Mouse (Mus musculus): ENCODE data around the gene Slc25a19.

The Slc25a19 gene

DNA sequence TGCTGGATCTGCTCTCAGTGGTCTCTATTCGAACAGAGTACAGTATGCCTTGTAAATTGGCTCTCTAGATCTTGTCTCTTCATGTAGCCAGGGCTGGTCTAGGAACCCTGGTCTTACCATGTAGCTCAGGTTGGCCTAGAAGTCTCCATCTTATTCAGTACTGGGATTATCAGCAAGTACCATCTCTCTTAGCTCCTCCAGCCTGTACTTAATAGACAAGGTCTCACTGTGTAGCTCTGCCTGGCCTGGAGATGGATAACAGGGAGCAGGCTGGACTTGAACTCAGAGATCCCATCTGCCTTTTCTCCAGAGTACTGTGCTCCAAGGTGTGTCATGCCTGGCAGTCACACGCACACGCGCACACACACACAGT lies 13.6 kb upstream of the Slc25a19 start:
- DNase-seq (ENCODE audit: extremely low read depth, insufficient read length, low spot score): no peak

DNA sequence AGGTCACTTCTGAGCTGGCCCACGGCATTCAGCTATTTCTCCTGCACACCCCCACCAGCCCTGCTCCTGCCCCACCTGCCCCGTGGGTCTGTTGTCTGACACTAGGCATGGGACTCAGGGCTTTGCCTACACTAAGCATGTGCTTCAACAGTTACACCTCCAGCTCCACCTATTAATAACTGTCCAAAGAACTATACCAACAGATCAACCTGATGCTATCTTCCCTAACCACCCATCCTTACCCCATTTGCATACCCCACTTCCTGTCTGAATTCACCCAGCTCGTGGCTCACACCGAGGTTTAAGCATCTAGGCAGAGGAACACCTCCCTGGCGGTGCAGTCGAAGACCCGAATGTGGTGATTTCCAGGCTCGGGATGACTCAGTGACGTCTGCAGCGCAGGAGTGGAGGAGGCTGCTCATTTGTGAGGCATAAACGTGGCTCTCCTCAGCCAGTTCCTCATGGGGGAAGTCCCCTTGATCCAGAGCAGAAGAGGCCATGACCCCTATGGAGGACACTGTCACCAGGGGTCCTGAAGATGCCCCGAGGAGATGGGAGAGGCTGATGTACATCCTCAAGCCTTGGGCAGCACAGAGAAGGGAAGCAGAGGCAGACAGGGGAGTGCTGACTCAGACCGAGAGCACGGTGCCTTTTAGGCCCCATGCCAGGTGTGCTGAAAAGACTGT lies 13.0 kb upstream of the Slc25a19 start:
- DNase-seq (ENCODE audit: extremely low read depth, insufficient read length, low spot score): peak; percentile 61

DNA sequence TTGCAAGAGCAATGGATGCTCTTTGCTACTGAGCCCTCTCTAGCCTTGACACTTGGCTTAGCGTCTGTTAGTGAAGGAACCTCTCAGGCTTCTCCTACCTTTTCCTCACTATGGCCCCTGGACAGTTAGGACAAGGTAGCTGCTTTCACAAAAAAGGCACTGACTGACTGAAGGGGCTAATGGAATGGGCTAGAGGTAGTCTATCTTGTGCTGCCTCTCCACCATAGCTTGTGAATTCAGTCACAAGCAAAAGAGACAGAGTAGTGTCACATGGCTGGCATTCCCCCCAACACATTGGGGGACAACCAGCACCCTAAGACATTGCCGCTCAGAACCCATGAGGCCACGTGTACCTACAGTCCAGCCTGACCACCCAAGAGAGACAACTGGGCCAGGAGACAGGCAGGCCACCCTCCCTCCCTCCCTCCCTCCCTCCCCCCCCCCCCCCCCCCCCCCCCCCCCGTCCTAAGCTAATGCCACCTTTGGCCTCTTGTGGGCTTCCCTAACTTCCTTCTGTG lies 12.3 kb upstream of the Slc25a19 start:
- no peak for DNase-seq (ENCODE audit: extremely low read depth, insufficient read length, low spot score)

DNA sequence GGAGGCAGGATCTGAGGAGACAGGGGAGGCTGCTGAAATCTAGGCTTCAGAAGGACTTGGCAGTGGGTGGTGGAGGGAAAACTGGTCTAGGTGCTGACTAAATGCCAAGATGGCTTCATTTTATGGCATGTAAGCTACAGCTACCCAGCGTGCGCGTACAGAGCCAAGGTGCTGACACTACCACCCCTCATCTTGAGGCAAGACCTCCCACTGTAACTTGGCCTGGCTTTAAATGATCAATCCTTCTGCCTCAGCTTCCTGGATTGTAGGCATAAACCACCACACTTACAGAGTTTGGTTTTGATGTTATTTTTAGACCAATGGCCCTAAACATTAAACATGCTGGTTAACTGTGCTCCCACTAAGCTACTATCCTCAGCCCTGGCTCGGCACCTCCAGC lies 11.4 kb upstream of the Slc25a19 start:
- no peak for DNase-seq (ENCODE audit: extremely low read depth, insufficient read length, low spot score)

DNA sequence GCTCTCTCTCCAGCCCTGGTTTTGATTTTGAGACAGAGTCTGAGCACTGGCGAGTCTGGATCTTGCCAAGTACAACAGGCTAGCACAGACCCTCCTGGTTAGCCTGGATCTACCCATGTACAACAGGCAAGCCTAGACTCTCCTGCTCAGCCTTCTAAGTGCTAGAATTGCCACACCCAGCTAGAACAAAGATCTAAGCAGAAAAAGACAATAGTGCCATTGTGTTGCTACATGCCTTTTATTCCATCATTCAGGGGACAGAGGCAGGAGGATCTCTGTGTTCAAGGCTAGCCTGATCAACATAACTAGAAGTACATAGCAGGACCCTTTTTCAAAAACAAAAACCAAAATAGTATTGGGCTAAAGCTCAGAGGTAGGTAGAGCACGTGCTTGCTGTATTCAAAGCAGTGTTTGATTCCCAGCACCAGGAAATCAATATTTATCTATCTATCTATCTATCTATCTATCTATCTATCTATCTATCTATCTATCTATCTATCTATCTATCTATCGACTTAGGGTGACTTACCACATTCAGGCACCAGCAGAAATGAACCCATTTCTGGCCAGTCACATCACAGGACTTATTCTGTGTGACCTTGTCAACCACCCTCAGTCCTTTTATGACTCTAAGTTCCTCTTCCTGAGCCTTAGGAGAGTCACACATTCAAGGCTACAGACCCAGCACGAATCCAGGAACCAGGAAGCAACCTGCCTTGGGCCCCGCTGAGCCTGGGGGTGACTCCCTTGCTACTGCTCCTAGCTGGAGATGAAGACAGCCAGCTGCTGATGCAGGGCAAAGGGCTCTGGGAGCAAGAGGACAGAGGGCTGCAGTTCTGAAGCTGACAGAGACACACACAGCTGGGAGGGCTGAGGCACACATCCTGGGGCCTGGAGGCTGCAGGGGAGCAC lies 10.7 kb upstream of the Slc25a19 start:
- no peak for DNase-seq (ENCODE audit: extremely low read depth, insufficient read length, low spot score)

DNA sequence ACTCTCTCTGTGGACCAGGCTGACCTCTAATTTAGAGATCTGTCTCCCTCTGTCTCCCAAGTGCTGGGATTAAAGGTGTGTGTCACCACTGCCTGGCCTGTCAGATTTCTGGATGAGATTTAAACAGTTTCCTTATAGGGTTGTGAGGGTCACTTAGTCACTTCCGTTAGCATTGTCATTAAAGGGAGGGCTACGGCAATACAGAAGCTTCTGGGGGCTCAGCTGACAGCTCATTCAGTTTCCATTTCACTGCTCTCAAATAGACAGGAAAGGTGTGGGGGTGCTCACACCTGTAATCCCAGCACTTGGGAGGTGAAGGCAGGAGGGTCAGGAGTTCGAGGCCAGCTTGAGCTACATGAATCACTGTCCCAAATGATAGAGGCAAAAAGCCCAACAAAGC lies 8.9 kb upstream of the Slc25a19 start:
- DNase-seq (ENCODE audit: extremely low read depth, insufficient read length, low spot score): no peak

DNA sequence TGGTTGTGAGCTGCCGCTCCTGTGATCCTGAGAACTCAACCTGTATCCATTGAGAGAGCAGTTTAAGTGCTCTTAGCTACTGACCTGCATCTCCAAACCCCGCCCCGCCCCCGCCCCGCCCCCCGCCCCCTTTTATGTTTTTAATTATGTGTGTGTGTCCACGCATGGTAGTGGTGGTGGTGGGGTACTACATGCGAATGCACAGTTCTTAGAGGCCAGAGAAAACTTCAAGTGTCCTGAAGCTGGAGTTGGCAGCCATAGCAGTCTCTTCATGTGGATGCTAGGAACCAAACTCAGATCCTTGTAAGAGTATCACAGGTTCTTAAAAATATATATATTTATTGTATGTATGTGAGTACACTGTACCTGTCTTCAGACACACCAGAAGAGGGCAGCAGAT lies 7.4 kb upstream of the Slc25a19 start:
- DNase-seq (ENCODE audit: extremely low read depth, insufficient read length, low spot score): no peak

DNA sequence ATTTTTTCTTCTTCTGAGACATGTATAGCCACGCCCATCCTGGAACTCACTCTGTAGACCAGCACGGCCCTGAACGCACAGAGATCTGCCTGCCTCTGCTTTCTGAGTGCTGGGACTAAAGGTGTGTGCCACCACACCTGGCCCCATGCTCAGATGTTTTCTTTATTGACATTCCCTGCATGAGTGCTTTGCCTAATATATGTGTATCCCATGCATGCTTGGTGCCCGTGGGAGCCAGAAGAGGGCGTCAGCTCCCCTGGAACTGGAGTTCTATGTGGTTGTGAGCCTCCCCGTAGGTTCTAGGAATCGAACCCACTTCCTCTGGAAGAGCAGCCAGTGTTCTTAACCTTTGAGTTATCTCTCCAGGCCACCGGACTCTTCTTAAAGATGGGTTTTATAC lies 6.9 kb upstream of the Slc25a19 start:
- no peak for DNase-seq (ENCODE audit: extremely low read depth, insufficient read length, low spot score)

DNA sequence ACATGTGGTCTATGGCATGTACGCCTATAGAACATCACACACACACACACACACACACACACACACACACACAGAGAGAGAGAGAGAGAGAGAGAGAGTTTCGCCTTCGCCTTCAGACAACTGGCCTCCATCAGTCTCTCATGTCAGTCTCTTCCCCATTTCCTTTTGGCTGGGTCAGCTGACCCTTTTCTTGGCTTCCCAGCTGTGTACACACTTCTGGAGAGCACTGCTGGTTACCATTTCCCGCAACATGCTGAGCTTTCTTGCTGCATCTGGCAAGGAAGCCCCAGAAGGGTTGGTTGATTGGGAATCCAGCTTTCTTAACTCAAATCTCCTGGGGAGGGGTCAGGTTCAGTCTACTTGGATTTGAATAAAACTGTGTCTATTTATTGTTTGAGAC lies 6.0 kb upstream of the Slc25a19 start:
- no peak for DNase-seq (ENCODE audit: extremely low read depth, insufficient read length, low spot score)

DNA sequence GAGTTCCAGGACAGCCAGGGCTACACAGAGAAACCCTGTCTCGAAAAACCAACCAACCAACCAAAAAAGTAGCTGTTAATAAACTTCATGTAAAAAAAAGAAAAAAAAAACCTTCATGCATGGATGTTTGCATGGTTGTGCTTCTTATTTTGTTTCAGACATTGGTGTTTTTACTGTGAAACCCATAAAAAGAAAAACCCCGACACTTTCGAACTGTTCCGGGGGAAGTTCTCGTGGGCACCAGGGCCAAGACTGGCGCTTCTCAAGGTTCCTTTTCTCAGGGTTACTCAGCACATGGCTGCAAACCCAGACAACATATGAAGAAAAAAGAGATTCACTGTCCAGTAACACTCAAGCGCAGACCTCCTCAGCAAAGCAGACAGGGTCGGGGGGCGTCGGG lies 4.8 kb upstream of the Slc25a19 start:
- no peak for DNase-seq (ENCODE audit: extremely low read depth, insufficient read length, low spot score)

DNA sequence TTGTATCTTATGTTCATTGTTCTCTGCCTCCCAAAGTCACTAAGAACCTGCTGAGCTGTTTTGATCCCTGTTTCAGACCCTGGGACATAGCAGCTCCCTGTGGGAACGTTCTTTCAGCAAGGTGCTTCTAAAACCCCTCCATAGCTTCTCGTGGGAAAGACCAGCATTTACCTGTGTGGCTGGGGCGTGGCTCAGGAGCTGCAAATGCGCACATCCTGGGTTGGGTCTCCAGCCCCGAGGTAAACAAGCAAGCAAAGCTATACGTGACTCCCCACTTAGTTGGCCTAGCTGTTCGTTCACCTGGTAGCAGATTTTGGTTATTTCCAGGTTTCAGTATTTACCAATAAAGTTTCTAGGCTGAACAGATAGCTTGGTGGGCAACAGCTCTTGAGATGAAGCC lies 4.2 kb upstream of the Slc25a19 start:
- no peak for DNase-seq (ENCODE audit: extremely low read depth, insufficient read length, low spot score)

DNA sequence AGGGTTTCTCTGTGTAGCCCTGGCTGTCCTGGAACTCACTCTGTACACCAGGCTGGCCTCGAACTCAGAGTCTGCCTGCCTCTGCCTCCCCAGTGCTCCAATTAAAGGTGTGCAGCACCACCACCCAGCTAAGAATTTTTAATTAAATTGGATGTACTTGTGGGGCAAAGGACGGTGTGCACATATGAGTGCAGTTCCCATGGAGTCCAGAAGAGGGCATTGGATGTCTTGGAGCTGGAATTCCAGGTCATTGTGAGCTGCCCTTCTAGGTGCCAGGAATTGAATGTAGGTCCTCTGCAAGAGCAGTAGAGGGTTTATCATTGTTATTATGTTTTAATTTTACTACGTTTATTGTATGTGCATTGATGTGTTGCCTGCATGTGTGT lies 3.4 kb upstream of the Slc25a19 start:
- peak; percentile 50 for DNase-seq (ENCODE audit: extremely low read depth, insufficient read length, low spot score)

DNA sequence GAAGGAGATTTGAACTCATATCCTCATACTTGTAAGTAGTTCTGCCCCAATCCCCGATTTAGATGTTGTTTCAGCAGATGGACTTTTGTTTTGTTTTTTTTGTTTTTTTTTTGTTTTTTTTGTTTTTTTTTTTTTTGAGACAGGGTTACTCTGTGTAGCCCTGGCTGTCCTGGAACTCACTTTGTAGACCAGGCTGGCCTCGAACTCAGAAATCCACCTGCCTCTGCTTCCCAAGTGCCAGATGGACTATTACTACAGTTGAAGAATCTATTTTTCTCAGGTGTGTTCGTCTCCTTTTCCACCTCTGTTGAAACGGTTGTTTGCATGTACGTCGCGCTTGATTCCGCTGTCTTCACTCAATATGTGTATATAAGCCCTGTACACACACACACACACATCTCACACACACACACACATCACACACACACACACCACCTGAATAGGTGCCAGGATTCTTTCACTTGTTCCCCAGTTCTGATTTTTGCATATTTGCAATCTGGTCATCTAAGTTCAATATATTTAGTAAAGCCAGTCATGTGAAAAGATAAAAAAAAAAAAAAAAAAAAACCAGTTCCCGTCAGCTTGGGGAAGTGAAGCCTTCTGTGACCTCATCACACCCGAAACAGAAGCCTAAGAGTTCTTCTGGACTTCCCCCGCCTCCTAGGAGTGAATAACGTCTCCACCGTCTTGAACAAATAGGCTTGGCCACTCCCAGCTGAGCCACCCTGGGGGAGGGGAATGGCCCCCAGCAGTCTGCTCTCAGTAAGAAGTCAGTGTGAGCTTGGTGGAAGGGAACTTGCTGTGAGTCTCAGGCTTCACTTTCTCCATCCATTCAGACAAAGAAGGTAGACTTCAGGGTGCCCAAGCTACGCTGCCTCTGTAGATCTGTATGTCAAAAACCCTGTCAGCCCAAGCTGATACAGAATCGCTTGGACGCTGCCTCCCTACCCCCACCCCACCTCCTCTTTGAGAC lies 2.7 kb upstream of the Slc25a19 start:
- DNase-seq (ENCODE audit: extremely low read depth, insufficient read length, low spot score): peak; percentile 53

DNA sequence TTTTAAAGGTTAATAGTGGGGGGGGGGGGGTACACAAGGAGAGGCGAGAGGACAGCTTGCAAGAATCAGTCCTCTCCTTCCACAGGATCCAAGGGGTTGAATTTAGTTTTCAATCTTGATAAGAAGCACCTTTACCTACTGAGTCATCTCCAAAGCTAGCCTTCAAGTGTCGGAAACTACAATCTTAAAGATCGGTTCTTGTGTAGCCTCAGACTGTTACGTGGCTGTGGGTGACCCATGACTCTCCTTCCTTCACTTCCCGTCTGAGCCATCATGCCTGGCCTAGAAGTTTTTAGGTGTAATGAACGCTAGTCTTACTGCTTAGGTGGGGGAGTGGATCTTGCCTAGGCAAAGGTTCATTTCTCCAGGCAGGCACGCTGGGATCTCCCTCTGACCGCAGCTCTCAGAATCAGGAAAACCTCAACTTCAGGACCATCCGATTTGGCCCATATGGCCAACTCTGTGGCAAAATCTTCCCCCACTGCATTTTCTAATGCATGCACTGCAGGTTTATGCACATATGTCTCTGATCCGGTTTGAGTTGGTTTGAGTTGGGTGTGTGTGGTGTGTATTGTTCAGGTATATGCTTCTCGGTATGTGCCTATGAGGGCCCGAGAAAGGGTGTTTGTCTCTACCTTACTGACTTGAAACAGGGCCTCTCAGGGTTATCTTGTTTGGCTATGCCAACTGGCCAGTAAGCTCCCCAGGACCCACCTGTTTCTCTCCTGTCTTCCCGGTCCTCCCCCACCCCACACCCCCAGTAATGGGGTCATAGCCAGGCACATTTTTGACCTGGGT lies 1.8 kb upstream of the Slc25a19 start:
- DNase-seq (ENCODE audit: extremely low read depth, insufficient read length, low spot score): no peak

DNA sequence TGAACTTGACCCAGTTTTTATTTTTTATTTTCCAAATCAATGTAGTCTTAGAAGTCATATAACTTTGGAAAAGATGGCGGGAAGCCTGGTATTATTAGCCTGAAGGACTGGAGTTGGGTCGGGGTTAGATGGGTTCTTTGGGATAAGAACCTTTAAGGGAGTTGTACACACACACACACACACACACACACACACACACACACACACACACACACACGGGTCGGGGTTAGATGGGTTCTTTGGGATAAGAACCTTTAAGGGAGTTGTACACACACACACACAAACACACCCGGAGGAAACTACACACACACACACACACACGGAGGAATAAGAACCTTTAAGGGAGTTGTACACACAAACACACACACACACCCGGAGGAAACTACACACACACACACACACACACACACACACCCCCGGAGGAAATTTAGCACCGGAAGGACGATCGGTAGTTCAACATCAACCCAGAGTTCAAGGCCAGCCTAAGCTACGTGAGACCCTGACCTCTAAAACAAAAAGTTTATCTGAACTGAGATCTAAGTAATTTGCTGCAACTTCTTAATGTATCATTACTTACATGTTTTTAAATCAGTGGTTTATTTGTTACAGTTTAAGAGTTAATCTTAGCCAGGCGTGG lies 488 bp upstream of the Slc25a19 start:
- DNase-seq (ENCODE audit: extremely low read depth, insufficient read length, low spot score): no peak

DNA sequence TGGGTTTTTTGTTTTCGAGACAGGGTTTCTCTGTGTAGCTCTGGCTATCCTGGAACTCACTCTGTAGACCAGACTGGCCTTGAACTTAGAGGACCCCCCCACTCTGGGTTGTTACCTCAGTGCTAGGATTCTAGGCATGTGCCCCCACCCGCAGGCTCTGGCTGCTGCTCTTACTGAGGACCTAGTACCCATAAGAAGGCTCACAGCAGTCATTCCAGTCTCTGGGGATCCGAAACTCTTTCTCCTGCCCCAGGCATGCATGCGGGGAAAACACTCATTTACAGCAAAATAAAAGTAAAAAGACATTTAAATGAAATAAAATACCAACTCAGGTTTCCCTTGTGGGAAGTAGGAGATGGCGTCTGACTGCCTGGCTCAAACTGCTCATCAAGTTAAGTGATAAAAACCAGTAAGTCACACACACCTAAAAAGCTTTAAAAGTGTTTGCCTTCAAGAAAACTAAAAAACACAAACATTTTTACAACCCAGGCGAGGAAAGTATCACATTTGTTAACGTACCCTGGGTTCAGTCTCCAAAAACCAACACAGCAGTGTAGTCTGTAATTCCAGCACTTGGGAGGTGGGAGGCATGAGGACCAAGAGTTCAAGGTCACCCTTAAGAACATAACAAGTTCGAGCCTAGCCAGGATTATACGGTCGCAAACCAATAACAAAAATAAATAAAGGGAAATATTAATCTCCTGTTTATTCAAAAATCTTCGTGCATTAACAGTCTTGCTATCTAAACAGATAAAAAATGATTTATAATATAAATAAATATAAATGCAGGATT lies 1.1 kb downstream of the Slc25a19 start:
- no peak for DNase-seq (ENCODE audit: extremely low read depth, insufficient read length, low spot score)

DNA sequence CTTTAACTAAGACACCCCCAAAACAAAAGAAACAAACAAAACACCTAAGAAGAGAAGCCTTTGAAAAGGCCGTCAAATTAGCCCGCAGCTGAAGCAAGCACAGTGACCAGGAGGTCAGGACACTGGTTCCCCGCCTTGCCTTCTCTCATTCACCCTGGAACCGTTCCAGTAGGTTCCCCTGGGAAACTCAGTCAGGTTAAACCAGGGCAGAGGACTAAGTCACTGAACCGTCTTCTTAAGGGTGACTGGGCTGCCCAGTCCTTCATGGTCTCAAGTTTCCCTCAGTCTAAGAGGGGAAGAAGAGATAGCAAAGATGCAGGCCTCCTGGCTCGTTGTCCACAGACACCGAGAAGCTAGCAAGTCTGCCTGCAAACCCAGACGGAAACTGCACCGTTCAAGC lies 2.2 kb downstream of the Slc25a19 start:
- DNase-seq (ENCODE audit: extremely low read depth, insufficient read length, low spot score): no peak

DNA sequence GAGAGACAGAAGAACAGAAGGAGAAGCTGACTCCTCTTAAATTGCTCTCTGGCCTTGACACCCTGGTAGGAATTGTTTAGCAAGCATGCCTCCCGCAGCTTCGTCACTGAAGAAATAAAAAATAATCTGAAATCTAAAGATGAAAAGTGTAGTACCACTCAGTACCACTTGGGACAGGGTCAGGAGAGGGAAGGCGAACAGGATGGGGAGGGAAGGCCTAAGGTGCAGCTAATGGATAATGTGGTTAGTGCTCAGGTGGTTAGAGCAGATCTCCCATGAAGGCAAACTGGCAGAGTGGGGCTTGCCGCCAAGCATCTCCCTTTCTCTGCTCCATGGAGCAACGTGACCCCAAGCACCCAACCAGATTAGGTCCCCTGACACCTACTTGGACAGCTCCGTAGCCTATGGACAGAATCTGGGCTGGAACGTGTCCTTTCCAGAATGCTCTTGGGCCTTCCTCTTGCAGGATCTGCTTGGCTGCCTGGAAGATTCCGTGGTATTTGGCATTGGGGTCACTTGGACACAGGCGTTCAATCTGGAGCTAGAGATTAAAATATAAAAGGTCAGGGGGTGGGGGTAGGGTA lies 4.5 kb downstream of the Slc25a19 start:
- no peak for DNase-seq (ENCODE audit: extremely low read depth, insufficient read length, low spot score)

All from 3134 (cell line).